Mouse (Mus musculus): Measurements from ENCODE around the gene Prkar2b.
"Not testable (repeated sequence)": the region's sequence is repeated elsewhere in the genome, so short reads cannot be mapped to it uniquely, and the experiment has no call there.

The Prkar2b gene

DNA sequence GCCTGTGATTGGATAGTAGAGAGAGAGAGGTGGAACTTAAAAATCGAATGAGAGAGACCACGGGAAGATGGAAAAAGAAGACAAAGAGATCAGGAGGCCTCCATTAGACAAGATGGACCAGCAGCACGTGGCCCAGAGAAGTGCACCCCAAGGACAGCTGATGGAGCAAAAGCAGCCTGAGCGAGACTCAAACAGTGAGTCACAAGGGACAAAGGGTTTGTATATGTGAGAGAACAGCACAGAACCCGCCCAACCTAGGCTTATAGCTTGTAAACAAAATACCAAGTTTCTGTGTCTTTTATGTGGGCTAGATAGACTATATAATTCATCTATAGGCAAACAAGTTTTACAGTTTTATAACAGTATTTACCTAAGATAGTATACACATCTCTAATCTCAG is 50.0 kb downstream of the Prkar2b start:
- DNase-seq (ENCODE audit: extremely low spot score, low read depth, low spot score), result no peak

DNA sequence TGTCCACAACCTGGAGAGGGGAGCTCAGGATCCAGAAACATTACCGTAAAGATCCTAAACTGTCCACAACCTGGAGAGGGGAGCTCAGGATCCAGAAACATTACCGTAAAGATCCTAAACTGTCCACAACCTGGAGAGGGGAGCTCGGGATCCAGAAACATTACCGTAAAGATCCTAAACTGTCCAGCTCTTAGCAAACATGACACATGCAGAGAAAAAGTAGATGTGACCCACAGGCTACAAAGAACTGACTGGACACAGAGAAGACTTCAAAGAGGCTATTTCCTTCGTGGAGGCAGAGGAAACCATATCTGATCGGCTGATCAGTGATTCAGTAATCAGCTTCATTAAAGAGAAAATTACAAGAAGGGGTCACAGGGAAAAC is 51.1 kb downstream of the Prkar2b start:
- not testable (repeated sequence) for DNase-seq (ENCODE audit: extremely low spot score, low read depth, low spot score)

DNA sequence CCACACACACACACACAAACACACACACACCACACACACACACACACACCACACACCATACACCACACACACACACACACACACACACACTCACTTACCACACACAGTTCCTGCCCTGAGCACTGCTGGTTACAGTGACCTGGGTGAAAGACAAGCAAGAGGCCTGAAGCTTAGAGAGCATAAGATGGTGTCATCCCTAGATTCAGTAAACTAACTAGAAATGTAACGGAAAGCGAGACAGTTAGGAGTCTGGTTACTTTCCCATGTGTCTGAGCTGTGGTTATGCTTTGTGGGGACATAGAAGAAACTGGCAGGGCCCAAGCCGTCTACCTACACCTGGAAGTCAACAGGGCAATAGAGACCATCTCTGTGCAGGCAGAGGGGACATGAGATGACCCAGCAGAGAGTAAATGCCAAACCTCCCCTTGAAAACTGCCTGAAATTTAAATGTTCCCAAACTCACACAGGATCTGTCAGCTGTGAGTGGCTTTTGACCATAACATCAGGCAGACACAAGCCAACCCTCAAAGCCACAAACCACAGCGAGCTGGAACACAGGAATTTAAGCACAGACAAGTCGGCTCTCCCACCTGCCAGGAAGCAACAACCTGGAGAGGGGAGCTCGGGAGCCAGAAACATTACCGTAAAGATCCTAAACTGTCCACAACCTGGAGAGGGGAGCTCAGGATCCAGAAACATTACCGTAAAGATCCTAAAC is 51.7 kb downstream of the Prkar2b start:
- DNase-seq (ENCODE audit: extremely low spot score, low read depth, low spot score), result no peak

DNA sequence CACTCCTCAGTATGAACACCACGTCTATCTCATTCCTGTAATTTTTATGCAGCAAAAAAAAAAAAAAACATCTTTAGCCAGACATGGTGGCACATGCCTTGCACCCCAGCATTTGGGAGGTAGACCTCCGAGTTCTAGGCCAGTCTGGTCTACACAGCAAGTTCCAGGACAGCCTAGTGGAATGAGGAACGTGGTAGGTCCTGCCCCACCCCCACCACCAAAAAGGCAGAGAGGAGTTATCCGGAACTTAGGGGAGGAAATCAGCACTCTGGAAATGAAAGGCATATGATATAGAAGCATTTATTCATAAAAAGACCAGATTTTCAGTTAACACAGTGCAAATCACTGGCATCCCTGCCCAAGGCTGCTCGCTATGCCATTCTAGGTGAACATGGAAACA is 52.4 kb downstream of the Prkar2b start:
- no peak for DNase-seq (ENCODE audit: extremely low spot score, low read depth, low spot score)

DNA sequence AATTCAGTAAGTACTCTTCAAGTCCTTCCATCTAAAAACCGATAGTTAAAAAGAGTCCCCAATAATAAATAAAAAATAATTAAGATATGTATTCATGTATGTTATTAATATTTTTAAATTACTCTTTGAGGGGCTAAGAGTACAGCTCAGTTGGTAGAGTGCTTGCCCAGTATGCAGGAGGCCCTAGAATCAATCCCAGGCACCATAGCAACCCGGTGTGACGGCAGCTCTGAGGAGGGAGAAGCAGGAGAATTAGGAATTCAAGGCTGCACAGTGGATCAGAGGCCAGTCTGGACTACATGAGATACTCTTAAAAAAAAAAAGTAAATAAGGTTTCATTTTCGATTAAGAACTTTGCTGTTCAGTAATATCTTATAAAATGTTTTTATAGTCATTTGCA is 53.5 kb downstream of the Prkar2b start:
- DNase-seq (ENCODE audit: extremely low spot score, low read depth, low spot score), result no peak

DNA sequence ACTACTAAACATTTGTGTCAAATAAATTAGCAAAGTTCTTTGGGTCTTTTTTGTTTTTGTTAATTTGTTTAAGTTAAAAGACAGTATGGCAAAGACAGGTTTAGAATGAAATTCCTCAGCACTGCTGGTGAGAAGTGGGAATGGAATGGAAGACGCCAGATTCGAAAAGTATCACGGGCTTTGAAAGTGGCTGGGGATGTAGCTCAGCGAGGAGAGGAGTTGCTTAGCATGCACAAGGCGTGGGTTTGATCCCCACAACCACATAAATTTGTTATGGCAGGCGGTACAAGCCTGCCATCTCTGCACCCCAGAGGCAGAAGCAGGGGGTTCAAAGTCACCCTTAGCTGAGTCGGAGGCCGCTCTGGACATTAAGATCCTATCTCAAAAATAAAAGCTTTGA is 54.1 kb downstream of the Prkar2b start:
- no peak for DNase-seq (ENCODE audit: extremely low spot score, low read depth, low spot score)

DNA sequence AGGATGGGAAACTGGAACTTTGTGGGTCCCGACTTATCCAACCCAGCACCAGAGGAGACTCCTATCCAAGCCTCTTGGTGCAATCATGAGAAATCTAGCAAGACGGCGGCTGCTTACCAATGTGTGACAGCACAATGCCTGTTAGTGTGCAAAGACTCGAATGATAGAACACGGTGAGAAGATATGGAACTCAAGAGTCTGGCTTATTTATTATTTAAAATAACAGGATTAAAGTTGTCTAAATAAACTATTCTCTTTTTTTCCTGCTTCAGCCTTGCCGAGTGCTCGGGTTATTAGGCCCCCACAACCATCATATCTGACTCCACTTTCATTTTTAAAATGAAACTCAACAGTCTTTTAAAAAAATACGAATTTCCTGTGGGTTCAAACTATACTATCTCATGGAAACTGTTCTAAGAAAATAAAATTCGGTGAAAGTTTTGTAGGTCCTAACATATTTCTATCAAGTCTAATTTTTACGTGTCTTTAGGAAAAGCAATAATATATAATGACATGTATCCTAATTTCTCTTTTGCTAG is 54.6 kb downstream of the Prkar2b start:
- DNase-seq (ENCODE audit: extremely low spot score, low read depth, low spot score), result no peak

DNA sequence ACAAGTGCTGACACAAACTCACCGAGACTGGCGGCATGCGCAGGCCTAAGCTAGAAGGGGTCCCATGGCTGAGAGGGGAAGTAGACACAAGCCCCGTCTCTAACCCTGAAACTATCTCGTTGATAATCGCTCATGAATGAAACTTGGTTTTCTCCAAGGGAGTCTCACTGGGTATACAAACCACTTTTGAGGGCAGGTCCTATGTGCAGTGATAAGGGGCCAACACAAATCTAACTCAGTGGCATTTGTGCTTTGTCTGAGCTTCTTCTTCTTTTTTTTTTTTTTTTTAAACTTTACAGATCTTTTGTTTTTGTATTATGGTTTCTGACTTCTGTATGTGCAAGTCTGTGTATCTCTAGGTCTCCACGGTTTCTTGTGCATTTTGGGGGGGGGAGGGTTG is 60.6 kb downstream of the Prkar2b start:
- no peak for DNase-seq (ENCODE audit: extremely low spot score, low read depth, low spot score)

DNA sequence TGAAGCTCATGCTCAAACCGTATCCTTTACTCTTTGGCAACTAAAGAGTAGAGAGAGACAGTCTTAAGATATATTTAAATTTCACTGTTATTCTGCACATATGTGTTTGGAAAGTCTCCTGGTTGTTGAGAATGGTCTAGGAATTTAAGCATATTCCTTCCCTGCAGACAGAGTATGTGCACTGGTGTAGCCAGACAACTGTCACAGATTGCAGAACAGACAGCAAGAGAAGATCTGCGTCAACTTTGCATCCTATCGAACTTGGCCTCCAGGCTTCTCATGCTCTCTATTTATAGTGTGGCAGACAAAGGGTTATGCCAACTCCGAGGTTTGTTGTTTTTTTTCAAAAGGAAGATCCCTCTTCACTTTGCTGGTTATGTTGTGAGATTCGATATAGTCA is 62.4 kb downstream of the Prkar2b start:
- DNase-seq (ENCODE audit: extremely low spot score, low read depth, low spot score), result no peak

DNA sequence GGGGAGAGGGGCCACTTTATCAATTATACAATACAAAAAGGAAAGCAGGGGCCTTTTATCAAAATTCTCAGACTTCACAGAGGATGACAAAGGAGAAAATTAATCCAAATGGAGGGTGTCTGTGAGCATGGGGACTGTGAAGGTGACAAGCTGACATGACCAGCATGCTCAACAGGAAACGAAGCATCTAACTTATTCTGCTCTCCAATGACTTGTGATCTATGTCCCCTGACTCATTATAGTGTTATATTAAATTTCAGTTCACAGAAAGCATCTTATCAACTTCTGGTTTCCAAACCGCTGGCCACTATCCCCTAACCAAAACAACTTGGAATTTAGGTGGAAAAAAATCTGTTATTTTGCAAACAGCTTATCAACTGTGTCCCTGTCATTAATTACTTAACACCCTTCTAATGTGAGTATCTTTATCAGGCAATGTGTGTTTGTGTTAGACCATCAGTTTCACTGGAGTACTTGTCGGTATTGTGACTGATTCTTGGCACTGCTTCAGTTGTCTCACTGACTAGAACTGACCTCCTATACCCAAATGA is 63.7 kb downstream of the Prkar2b start:
- no peak for DNase-seq (ENCODE audit: extremely low spot score, low read depth, low spot score)

DNA sequence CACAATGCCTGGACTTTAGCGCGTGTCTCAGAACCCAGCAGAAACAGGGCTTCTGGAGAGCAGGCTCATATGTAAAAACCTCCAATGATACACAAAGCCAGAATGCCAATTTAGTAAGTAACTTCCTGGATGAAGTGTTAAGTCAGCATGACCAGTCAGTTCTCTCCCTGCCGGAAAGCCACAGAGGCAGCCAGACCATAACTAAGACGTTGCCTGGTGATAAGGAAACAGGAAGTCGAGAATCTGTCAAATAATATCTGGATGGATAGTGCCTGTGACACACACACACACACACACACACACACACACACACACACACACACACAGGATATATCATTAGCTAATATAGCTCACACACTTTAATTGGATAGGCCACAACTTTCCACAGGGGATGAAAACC is 64.2 kb downstream of the Prkar2b start:
- DNase-seq (ENCODE audit: extremely low spot score, low read depth, low spot score), result no peak

DNA sequence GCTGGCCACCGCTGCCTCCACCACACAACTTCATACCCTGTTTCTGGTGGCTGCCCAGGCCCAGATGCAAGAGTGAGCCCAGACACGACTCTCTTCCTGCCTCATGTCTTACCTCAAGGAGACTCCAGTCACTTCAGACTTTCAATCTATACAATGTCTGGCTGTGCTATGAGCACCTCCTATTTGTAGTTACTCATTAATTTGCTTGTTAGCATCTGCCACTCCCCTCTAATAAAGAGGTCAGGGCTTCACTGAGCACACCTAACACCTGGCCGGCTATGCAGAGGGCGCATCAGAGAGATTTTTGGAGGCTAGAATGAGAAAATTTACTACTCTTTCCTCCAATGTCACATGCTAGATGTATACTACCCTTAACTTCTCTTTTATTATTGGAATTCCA is 70.5 kb downstream of the Prkar2b start:
- no peak for DNase-seq (ENCODE audit: extremely low spot score, low read depth, low spot score)

DNA sequence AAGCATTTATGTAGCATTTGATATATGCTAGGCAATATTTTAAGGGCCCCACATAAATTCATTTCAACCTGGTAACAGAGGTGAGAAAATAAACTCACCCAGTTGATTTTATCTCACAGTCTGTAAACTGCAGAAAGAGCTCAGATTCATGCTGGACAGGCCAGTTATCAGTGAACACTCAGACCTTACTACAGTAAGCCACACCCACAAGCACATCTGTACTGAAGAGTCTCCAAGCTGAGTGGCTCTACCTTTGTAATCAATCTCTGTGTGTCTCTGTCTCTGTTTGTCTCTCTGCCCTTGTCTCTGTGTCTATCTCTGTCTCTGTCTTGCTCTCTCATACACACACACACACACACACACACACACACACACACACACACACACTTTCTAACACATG is 71.4 kb downstream of the Prkar2b start:
- DNase-seq (ENCODE audit: extremely low spot score, low read depth, low spot score), result no peak

DNA sequence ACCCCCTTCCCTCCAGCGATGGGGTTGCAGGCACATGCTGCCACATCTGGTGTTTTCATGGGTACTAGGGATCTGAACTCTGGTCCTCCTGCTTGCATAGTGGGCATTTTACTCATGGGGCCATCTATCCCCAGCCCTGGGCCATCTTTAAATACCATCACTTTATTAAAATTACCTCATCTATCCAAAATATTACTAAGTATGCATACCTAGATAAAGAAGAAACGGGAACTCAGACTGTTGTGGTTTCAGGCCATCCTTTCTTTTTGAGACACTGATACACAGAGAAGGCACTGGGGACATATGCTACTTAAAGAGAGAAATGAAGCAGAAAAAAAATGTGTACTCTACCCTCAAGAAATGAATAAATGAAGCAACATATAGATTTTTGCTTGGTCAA is 74.6 kb downstream of the Prkar2b start:
- no peak for DNase-seq (ENCODE audit: extremely low spot score, low read depth, low spot score)

DNA sequence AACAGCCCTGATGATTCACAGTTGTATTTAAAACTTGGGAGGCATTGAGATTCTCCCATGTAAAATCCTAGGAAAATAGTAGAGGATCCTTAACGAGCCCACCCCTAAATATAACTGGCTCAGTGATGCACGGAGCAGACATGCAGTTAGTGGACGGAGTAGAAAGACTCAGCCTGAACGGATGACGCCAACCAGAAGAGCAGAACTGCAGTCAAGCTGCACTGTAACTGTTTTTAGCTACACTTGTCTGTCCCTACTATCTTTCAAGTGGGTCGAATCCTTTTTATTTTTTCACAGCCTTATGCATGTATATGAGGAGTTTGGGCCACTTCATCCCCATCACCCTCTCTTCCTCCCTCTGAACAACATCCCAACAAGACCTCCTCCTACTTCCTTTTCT is 75.4 kb downstream of the Prkar2b start:
- no peak for DNase-seq (ENCODE audit: extremely low spot score, low read depth, low spot score)

DNA sequence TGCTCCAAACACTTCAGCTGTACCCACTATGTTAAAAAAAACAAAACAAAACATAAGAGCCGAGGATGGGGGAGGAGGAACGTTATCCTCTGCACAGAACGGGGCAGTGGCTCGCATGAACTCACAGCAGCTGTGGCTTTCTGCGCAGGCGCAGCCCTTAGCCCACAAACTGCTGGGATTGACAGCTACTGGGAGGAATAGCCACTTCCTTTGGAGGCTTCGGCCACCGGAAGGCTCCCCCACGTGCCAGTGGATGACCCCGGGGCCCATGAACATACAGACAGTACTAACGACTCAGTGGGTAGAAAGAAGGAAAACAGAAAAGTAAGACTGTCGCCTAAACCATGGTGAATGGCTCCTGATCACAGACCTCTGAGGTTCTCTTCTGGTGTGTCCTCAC is 76.4 kb downstream of the Prkar2b start:
- no peak for DNase-seq (ENCODE audit: extremely low spot score, low read depth, low spot score)

DNA sequence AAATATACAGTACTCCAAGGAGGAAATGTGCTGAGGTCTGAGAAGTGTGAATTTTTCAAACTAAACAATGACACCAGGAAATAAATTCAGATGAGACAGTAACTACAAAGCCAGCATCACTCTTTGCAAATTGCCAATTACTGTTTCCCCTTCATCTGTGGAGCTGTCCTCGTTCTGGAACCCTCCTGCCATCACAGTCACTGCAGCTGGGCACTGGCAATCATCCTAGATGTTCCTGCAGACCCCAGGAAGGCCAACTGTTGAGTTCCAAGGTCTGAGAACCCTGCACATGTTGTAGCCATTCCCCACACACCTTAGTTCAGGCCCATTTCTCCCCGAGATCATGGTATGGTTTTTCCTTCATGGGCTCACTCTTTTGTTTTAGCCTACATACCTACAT is 76.9 kb downstream of the Prkar2b start:
- DNase-seq (ENCODE audit: extremely low spot score, low read depth, low spot score), result no peak

DNA sequence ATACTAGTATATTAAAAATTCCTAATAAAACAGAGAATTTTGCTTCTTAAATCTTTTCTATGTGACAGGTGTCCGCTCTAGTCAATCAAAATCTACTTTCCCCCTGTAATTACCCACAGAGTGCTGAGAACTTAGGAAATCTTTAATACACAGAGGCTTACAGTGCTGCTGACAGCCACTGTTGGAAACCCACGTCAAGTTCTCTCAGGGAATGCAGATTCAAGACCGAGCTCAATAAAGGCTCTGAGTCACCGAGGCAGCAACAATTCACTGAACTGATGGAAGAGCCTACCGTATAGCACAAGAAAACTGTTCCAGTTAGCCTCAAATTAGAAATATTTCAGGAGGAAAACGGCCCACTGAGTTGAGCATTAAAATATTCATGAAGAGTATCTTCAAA is 77.3 kb downstream of the Prkar2b start:
- DNase-seq (ENCODE audit: extremely low spot score, low read depth, low spot score), result no peak

DNA sequence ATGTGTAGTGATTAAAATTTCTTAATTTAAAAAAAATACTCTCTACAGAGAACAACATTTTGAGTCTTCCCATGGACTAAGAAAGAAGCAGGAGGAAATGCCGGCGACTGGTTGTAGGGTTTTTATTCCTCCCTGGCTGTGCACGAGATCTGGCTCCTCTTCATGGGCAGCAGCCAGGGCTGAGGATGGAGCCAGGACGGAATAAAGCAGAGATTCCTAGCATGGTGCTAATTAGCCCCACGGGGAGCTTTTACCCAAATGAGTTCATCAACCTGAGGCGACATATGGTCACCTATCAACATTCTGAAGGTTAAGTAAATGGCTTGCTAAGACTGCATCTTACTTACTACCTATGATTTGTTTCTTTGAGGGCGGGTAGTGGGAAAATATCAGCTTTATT is 77.9 kb downstream of the Prkar2b start:
- no peak for DNase-seq (ENCODE audit: extremely low spot score, low read depth, low spot score)

DNA sequence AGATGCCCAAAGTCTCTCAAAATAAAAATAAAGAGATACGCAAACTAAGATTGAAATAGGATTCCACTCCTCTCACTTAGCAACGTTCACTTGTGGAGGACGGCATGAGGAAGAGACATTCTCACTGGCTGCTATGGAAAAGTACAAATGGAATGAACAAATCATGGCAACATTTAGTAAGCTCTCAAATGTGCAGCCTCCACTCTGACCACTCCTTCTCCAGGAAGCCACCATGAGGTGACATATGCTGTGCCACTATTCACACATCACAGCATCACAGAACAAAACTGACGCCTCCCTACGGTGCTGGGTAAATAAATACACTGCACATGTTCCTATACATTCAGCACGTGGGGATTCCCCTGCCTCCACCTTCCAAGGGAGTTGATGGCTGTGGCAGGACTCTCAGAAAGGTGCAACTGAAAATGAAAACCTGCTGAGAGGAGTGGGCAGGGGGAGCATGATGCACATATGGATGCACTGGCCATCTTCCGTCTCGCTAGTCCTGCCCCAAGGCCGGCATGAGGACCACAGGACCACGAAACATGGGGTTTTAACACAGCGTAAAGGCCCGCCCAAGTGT is 83.4 kb downstream of the Prkar2b start:
- DNase-seq (ENCODE audit: extremely low spot score, low read depth, low spot score), result no peak

DNA sequence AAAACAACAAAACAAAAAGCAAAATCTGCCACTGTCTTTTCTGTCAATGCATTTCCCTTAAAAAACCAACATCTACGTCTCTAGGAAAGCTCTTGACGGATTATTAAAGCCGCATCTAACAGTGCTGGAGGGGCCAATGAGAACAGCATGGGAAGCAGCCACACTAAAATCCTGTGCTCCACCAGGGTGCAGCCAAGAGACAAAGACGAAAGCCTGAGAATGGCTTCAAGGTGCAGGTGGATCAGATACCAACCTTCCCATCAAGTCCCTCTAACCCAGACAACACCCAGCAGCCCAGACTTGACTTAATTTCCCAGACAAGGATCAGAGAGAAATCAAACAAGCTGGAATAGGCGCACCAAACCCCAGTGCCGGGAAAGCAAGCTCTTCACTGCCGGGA is 84.6 kb downstream of the Prkar2b start:
- no peak for DNase-seq (ENCODE audit: extremely low spot score, low read depth, low spot score)

DNA sequence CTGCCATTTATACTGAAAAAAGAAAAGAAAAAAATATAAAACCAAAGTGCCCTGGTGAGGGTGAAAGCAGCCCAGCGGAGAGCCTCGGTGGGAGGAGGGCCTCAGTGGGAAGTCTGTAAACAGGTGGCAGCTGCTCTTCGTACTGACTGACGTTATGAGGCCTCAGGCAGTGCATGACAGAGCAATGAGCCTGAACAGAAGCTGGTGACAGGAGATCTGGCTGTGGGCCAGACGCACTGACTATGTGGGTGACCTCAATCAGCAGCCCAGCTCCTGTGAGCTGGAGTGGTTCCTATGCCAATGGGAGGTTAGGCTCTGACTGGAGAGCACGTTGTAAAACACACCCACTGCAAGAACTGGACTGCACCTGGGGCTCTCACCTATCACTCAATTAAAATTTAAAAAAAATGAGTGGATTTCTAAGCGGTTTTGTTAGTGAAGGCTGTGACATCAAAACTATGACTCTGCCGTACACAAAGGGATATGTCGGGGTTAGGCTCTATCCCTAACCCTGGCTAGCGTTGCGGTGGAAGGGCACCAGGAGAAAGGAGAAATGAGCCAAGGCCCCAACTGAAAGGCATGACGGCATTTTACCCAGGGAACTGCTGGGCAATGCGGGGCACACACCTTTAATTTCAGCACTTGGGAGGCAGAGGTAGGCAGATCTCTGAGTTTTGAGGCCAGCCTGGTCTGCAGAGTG is 87.5 kb downstream of the Prkar2b start:
- no peak for DNase-seq (ENCODE audit: extremely low spot score, low read depth, low spot score)

Measured in hindlimb bud, embryonic 11.5 days (tissue).